ENCODE assay signal across 8 mouse cellular contexts in genomic region chr3:36863427-36863826, GRCm38 (mm10). TPM values are rescaled to one million over a fixed set of nuclear protein-coding genes. Genes with fewer than 3 reads are reported as not detected.
DNase-seq lines count a peak whose midpoint lies in the region; ATAC-seq and TF ChIP-seq lines count a peak whose summit lies in the region.

No protein-coding gene starts in this region.

- H3K4me1 ChIP-seq in MEL (ENCODE audit: control insufficient read depth in 1 of 2, insufficient read depth in 2 of 2, low read length in 2 of 2): peaks cover 2 to 5% of the 10 kb centered on the region in 2 experiments; a peak in 2 of 4 replicates
- H3K4me1 ChIP-seq in forebrain, embryonic 13.5 days: peaks cover 7% of the 10 kb centered on the region
- H3K4me1 ChIP-seq in liver, embryonic 11.5 days (replicated peaks; ENCODE audit: control insufficient read depth, insufficient read depth, low read length): peaks cover 4% of the 10 kb centered on the region; the same call in 1 of the 2 replicates
- H3K4me1 ChIP-seq in stomach, embryonic 14.5 days (ENCODE audit: control insufficient read depth, insufficient read depth, low read length): peaks cover 4% of the 10 kb centered on the region; the same call in 1 of the 2 replicates

- H3K4me3 ChIP-seq in MEL (ENCODE audit: control insufficient read depth in 1 of 2, insufficient read depth in 1 of 2, low read depth in 2 of 2, low read length in 2 of 2): peak overlapping the region; percentile 100
- peak overlapping the region; percentile 80 for H3K4me3 ChIP-seq in forebrain, embryonic 13.5 days
- H3K4me3 ChIP-seq in liver, embryonic 11.5 days (ENCODE audit: low read depth, low read length): peak overlapping the region; percentile 74
- peak overlapping the region; percentile 81 for H3K4me3 ChIP-seq in stomach, embryonic 14.5 days (ENCODE audit: low read depth, low read length)

- peaks cover 10% of the 10 kb centered on the region for H3K79me2 ChIP-seq in MEL (ENCODE audit: control insufficient read depth, insufficient read depth, low read length, poor library complexity)

- no peak for TF ChIP-seq CTCF in MEL (IDR thresholded peaks at IDR 0.05 in 2 of 3, conservative IDR thresholded peaks at IDR 0.05 in 1 of 3; ENCODE audit: control insufficient read depth in 1 of 3, insufficient read depth in 1 of 3, low read depth in 2 of 3, low read length in 3 of 3, poor library complexity in 1 of 3, severe bottlenecking in 1 of 3)

- H3K9me3 ChIP-seq in MEL (replicated peaks; ENCODE audit: insufficient read depth, low read length): no peaks in the 10 kb centered on the region
- no peaks in the 10 kb centered on the region for H3K9me3 ChIP-seq in forebrain, embryonic 13.5 days (replicated peaks)
- H3K9me3 ChIP-seq in liver, embryonic 11.5 days (ENCODE audit: control insufficient read depth, low read length): no peaks in the 10 kb centered on the region
- H3K9me3 ChIP-seq in stomach, embryonic 14.5 days (ENCODE audit: control insufficient read depth, low read depth, low read length): no peaks in the 10 kb centered on the region

- no peaks in the 10 kb centered on the region for H3K27me3 ChIP-seq in MEL (ENCODE audit: control insufficient read depth in 1 of 2, insufficient read depth in 2 of 2, low read length in 2 of 2)
- H3K27me3 ChIP-seq in forebrain, embryonic 13.5 days: no peaks in the 10 kb centered on the region
- H3K27me3 ChIP-seq in liver, embryonic 11.5 days (replicated peaks; ENCODE audit: control insufficient read depth, insufficient read depth, low read length): no peaks in the 10 kb centered on the region
- H3K27me3 ChIP-seq in stomach, embryonic 14.5 days (ENCODE audit: control insufficient read depth, insufficient read depth, low read length): no peaks in the 10 kb centered on the region

- no peak overlapping the region for H3K27ac ChIP-seq in MEL (ENCODE audit: control insufficient read depth, low read depth, low read length)
- no peak overlapping the region; the same call in 1 of the 2 replicates for H3K27ac ChIP-seq in forebrain, embryonic 13.5 days
- H3K27ac ChIP-seq in liver, embryonic 11.5 days (ENCODE audit: low read depth, low read length): peak overlapping the region; percentile 68
- H3K27ac ChIP-seq in stomach, embryonic 14.5 days (ENCODE audit: low read length): 0 out of 2 replicates have a peak overlapping the region, but pooled peaks have one; percentile 71

- peak overlapping the region; percentile 73 for H3K4me2 ChIP-seq in forebrain, embryonic 13.5 days
- peak overlapping the region; percentile 63 for H3K4me2 ChIP-seq in liver, embryonic 11.5 days
- H3K4me2 ChIP-seq in stomach, embryonic 14.5 days (replicated peaks; ENCODE audit: low read depth, low read length): peak overlapping the region; percentile 69

- peak overlapping the region; percentile 97 for H3K9ac ChIP-seq in MEL (ENCODE audit: control insufficient read depth, low read depth, low read length, poor library complexity, severe bottlenecking)
- peak overlapping the region; percentile 81 for H3K9ac ChIP-seq in forebrain, embryonic 13.5 days
- peak overlapping the region; percentile 71 for H3K9ac ChIP-seq in liver, embryonic 11.5 days (ENCODE audit: low read depth, low read length)
- peak overlapping the region; percentile 82 for H3K9ac ChIP-seq in stomach, embryonic 14.5 days (replicated peaks; ENCODE audit: low read depth, low read length)

- H3K36me3 ChIP-seq in MEL (ENCODE audit: control insufficient read depth in 1 of 2, insufficient read depth in 2 of 2, low read length in 2 of 2): peaks cover 2 to 5% of the 10 kb centered on the region in 2 experiments
- peaks cover 19% of the 10 kb centered on the region for H3K36me3 ChIP-seq in forebrain, embryonic 13.5 days (ENCODE audit: poor library complexity, severe bottlenecking)
- peaks cover 3% of the 10 kb centered on the region; the same call in 1 of the 2 replicates for H3K36me3 ChIP-seq in liver, embryonic 11.5 days (ENCODE audit: control insufficient read depth, insufficient read depth, low read length)
- H3K36me3 ChIP-seq in stomach, embryonic 14.5 days (ENCODE audit: control insufficient read depth, insufficient read depth, low read length): peaks cover 3% of the 10 kb centered on the region; the same call in 1 of the 2 replicates

- DNase-seq in layer of hippocampus, adult 11-12 months (ENCODE audit: low spot score): peak; percentile 13
- no peak for DNase-seq in layer of hippocampus, adult 9-11 months
- peak; percentile 39 for DNase-seq in MEL (ENCODE audit: low read depth, low spot score)
- DNase-seq in liver, embryonic 11.5 days (ENCODE audit: low spot score): no peak
- no peak for DNase-seq in right cerebral cortex, adult 18-20 months
- no peak for DNase-seq in kidney, adult 11 months

- no peak; a peak in 1 of 4 replicates for TF ChIP-seq POLR2A in MEL (IDR thresholded peaks at IDR 0.05; ENCODE audit: control insufficient read depth in 1 of 2, insufficient read depth in 1 of 2, low read depth in 1 of 2, low read length in 2 of 2, poor library complexity in 1 of 2)

- TF ChIP-seq EP300 in MEL (IDR thresholded peaks at IDR 0.05; ENCODE audit: low read depth in 1 of 2, low read length in 2 of 2): no peak

- ATAC-seq in forebrain, embryonic 13.5 days: no peak; the same call in 1 of the 2 replicates
- ATAC-seq in liver, embryonic 11.5 days (replicated peaks; ENCODE audit: low FRiP score): peak; percentile 64
- peak; percentile 56 for ATAC-seq in stomach, embryonic 14.5 days (ENCODE audit: insufficient number of reproducible peaks, insufficient read depth, low FRiP score, low read depth)

- no peak for TF ChIP-seq RAD21 in MEL (IDR thresholded peaks at IDR 0.05; ENCODE audit: low read depth, low read length)

- WGBS in forebrain, embryonic 13.5 days: 4% methylated on average over 15 of the region's 23 CpGs
- WGBS in liver, embryonic 11.5 days: 1% methylated on average over 17 of the region's 23 CpGs
- WGBS in stomach, embryonic 14.5 days: 3% methylated on average over 18 of the region's 23 CpGs

TF ChIP-seq in MEL, 35 proteins besides CTCF, POLR2A, EP300 and RAD21:
- TF ChIP-seq ETS1 (IDR thresholded peaks at IDR 0.05; ENCODE audit: low read depth, low read length) (no peak), NRF1 (IDR thresholded peaks at IDR 0.05; ENCODE audit: insufficient read depth, low read depth, low read length, poor library complexity, severe bottlenecking) (no peak), GABPA (IDR thresholded peaks at IDR 0.05; ENCODE audit: low read depth, low read length) (no peak), ELF1 (IDR thresholded peaks at IDR 0.05; ENCODE audit: low read depth, low read length) (no peak), USF2 (IDR thresholded peaks at IDR 0.05; ENCODE audit: borderline replicate concordance in 1 of 2, insufficient read depth in 1 of 2, low read depth in 1 of 2, low read length in 2 of 2) (no peak), CHD1 (IDR thresholded peaks at IDR 0.05; ENCODE audit: low read depth, low read length) (no peak), KAT2A (conservative IDR thresholded peaks at IDR 0.05; ENCODE audit: low read depth, low read length) (no peak), MYB (IDR thresholded peaks at IDR 0.05; ENCODE audit: low read depth, low read length) (no peak), NELFE (IDR thresholded peaks at IDR 0.05; ENCODE audit: low read depth, low read length) (no peak), ZKSCAN1 (IDR thresholded peaks at IDR 0.05; ENCODE audit: low read depth, low read length) (no peak), CHD2 (IDR thresholded peaks at IDR 0.05; ENCODE audit: low read length) (no peak), POLR2AphosphoS5 (IDR thresholded peaks at IDR 0.05; ENCODE audit: borderline replicate concordance, low read depth, low read length) (no peak), HCFC1 (IDR thresholded peaks at IDR 0.05; ENCODE audit: low read depth, low read length) (no peak), TAL1 (IDR thresholded peaks at IDR 0.05; ENCODE audit: low read length) (no peak), SIN3A (IDR thresholded peaks at IDR 0.05; ENCODE audit: low read length) (no peak)
TF ChIP-seq in MEL: peak in this region for 0.

RNA-seq across cellular contexts. Expression of gene 4932438A13Rik, which starts 0.5 kb away (rescaled TPM):
- 11.7 and 12.6 TPM in 2 replicates for total RNA-seq in MEL (2012; rRNA removed)
- 100 to 1,000 TPM in 1 of 2 experiments, 10 to 100 TPM in 1; 14.3 to 102 TPM for polyA plus RNA-seq in MEL (2012; ENCODE audit: insufficient read depth in 1 of 2, insufficient read length in 2 of 2, low read depth in 1 of 2, low replicate concordance in 2 of 2, missing spikeins in 1 of 2)
- 48.0 and 55.2 TPM in 2 replicates for polyA plus RNA-seq in forebrain, embryonic 13.5 days (2015; fragmentation: Nextera tagmentation; extraction: Ambion mirVana)
- 35.8 and 42.9 TPM in 2 replicates for polyA plus RNA-seq in liver, embryonic 11.5 days (2014; fragmentation: Nextera tagmentation; extraction: Ambion mirVana)
- 65.8 and 68.4 TPM in 2 replicates for polyA plus RNA-seq in stomach, embryonic 14.5 days (2014; fragmentation: Nextera tagmentation; extraction: Ambion mirVana)

Comparison
In these comparisons a context has a peak if more than half of its experiments do, and no peak if none do; other contexts are left out.
1. DNase-seq: peak in layer of hippocampus, adult 11-12 months (single experiment) and MEL (single experiment); none in layer of hippocampus, adult 9-11 months (single experiment), liver, embryonic 11.5 days (single experiment), right cerebral cortex, adult 18-20 months (single experiment) and kidney, adult 11 months (single experiment).
2. H3K27ac ChIP-seq: peak in liver, embryonic 11.5 days (single experiment) and stomach, embryonic 14.5 days (single experiment); none in MEL (single experiment) and forebrain, embryonic 13.5 days (single experiment).
3. Peak in every context shown above with its lines, with median percentiles within 50 percentile points of each other: H3K4me3 ChIP-seq, H3K9ac ChIP-seq and H3K4me2 ChIP-seq.